Mouse (Mus musculus) telencephalon, adult 2 months (tissue): Measurements from ENCODE around the gene Atf6b.
A peak's percentile ranks its signal among the peaks of the same experiment; 100 is the strongest.

Experiments used
- DNase-seq: peaks from one replicate; pipeline ENCODE4 v3.0.0-alpha.2; 2011; ENCODE audit warnings: low read depth, low spot score

The Atf6b gene

GRCm38 (mm10) chr17:34646906-34647787 is at the start of gene Atf6b:
Gene Atf6b, plus strand, starts transcription at chr17:34647146.
- peak; percentile 99 for DNase-seq

DNA sequence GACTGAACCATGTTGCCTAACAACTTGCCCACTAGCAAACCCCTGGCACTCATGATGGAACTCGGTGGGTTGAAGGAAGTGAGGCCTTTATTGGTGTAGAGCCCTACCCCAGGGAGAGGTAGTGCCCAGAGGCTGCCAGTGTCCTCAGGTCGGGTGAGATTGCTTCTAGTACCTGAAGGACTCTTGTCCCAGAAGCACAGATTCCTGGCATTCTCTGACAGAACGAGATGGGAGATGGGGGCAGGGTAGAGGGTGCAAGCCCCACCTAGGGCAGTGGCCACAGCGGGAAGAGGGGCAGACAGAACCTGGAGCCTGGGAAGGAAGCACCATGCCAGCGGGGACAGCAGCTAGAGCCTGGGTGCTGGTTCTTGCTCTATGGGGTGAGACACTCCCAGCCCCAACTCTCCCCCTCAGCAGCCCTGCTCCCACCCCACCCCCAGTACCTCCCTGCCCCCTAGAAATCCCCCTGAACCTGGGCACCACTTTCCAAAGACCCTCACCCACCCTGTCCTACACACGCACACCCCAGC is 49.3 kb upstream of the Atf6b start, which contains the start of gene Ager:
TSS of gene Ager (plus strand) at position 297 of the 530 bp plus-strand sequence.
- no peak for DNase-seq

DNA sequence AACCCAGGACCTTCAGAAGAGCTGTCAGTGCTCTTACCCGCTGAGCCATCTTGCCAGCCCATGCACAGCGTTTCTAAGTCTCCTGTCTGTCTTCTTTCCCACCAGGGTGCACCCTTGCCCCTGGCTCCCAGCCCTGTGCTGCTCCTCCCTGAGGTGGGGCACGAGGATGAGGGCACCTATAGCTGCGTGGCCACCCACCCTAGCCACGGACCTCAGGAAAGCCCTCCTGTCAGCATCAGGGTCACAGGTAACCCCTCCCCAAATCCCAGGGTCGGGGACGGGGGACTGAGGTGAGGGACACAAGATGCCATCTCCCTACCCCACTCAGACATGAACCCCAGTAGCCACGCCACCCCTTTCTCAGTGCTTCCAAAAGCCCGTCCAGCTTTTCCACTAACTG is 47.1 kb upstream of the Atf6b start:
- DNase-seq, result no peak

GRCm38 (mm10) chr17:34601796-34602195 is 45.1 kb upstream of the Atf6b start:
- no peak for DNase-seq

DNA sequence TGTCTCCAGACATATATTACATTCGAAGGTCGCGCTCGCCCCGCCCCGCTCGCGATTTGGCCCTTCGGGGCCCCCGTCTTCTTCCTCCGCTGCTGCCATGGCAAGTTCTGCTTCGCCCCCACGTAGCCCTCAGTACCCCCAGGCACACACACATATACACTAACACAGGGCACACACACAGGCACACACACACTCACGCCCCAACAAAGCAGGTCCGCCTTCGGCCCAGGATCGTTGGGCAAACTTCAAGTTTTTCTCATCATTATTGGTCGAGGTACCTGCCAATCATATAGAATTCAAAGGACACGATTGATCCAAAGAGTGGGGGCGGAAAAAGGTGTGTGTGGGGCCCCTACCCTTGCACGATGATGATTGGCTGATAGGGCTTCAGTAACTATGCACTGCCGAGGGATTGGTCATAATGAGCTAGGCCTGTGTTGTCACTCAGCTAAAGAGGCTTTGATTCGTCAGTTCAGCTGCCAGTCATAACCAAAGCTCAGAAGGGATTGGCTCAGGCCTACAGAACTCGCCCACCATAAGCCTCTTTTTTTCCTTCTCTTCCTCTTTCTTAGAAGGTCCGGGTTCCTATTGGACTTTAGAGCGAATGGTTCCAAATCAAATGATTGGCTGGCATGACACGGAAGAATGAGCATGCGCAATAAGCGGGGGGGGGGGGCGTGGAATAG is 43.4 kb upstream of the Atf6b start, which contains the start of gene Rnf5:
TSS of gene Rnf5 (minus strand) at position 316 of the 686 bp plus-strand sequence.
- peak; percentile 100 for DNase-seq

DNA sequence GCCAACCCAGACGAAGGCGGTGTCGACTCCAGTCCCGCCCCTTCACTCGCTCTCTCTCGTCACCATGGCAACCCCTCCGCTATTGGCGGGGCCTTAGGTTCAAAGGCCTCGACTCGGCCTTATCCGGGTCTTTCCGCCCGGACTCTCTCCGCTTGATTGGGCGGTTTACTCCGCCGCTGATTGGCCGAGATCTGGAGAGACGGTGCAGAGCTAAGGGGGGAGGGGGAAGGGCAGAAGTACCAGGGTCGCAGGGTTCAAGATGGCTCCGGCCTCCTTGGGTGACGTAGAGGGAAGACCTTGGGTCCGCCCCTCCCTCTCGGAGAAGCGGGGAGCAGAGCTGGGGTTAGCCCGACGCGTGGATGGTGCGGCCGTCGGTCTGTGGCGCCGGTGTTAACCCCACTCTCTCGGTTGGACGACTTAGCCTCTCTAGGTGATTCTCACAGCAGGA is 42.9 kb upstream of the Atf6b start, which contains the start of gene Agpat1:
TSS of gene Agpat1 (plus strand) at position 202 of the 448 bp plus-strand sequence.
- no peak for DNase-seq

DNA sequence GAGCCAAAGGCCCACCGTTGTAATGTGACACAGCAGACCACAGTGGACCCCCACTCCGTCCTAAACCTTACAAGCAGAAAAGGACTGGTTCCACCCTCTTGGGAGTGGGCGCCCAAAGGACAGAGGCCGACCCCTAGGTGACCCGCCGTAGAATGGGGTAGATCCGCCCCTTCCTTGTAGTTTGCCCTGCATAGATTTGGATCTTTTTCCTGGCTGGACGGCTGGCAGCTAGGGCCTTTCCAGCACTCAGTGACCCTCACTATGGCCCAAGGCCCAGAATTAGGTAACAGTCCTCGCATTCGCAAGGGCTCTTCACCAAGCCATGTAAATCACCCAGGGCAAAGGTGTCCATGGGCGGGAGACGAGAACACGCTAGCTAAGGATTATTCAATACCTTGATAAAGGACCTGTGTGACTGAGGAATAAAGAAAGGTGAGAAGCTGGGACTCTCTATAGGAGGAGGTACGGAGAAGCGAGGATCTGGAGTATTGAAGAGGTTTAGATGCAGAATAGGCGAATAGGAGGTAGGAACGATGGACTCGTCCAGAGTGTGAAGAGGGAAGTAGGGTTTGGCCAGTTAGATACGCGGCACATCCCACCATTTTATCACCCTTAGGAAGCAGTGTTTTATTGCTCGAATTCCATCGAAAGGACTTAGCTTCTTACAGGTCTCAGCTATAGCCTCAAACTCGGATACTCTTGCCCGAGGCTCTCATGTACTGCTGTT is 42.3 kb upstream of the Atf6b start:
- DNase-seq, result no peak

- DNase-seq, result peak; percentile 93
Observed at GRCm38 (mm10) chr17:34605609-34606008, 41.3 kb upstream of the Atf6b start.

- no peak for DNase-seq
Observed at GRCm38 (mm10) chr17:34606186-34607039, 40.5 kb upstream of the Atf6b start.

GRCm38 (mm10) chr17:34607997-34608396 is 38.9 kb upstream of the Atf6b start:
- no peak for DNase-seq

DNA sequence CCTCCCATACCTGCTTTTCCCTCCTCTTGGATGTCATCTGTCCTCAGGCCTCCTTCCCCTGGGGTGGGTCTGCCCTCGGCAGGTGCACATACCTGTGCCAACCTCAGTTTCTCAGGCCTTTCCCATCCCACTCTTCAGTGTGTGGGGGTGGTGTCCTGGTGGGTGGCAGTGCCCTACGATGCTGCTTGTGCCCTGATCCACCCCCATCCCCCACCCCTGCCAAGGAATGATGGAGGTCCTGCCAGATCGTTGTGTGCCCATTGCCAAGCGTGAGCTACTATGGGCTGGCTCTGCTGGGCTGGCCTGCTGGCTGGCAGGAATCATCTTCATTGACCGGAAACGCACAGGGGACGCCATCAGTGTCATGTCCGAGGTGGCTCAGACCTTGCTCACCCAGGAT is 35.9 kb upstream of the Atf6b start:
- DNase-seq, result no peak

DNA sequence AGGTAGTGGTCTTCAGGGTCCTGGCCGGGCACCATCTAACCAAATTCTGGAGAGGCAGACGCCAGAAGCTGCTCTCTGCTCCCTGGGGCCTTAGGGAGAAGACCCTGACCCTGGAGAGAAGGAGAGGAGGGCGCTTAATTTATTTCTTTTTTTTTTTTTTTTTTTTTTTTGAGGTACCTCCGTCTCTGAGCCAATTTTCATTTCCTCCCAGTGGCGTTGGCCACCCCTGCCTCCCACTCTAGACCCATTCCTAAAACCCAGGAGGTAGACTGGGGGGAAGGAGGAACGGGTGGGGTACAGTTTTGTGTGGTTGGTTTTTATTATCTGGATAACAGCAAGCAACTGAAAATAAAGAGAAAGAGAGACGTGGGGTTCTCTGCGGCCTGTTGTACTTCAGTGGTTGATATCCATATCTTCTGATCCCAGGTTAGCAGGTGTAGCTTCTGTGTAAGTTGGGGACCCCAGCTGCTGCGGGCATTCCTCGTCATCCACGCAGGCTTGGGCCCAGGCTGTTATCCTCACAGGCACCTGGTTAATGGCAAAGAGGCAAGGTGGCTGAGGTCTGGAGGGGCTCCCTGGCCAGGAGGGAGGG is 33.8 kb upstream of the Atf6b start:
- no peak for DNase-seq

GRCm38 (mm10) chr17:34613830-34614229 is 33.1 kb upstream of the Atf6b start:
- no peak for DNase-seq

DNA sequence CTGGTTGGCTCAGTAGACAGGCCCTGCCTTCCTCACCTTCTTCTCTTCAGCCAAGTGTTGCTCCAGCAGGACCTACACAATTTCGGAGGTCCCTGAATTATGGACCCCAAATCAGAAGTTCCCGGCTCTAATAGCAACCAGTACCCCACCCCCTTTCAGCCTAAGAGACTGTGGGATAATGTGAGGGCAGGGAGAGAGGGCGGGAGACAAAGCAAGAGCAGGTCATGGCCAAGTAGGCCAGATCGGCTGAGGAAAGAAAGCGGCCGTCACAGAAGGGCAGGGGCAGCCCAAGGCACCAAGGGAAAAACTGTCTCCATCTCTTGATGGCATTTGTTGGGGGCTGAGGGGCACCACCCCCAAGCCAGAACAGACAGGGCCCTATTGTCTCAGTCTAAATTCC is 31.1 kb upstream of the Atf6b start, which contains the start of gene Egfl8:
TSS of gene Egfl8 (minus strand) at position 101 of the 400 bp plus-strand sequence.
- no peak for DNase-seq

DNA sequence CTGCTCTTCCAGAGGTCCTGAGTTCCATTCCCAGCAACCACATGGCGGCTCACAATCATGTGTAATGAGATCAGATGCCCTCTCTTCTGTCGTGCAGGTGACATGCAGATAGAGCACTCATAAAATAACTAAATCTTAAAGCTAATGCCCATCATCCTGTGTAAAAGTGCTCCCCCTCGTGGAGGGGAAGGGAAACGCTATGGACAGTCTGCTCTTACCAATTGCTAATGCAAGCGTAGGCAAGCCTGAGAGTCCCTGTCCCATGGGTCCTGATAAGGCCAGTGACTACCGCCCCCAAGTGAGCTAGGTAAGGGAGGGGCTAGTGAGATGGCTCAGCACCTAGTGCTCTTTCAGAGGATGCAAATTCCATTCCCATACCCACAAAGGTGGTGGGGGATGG is 27.9 kb upstream of the Atf6b start:
- DNase-seq, result no peak

DNA sequence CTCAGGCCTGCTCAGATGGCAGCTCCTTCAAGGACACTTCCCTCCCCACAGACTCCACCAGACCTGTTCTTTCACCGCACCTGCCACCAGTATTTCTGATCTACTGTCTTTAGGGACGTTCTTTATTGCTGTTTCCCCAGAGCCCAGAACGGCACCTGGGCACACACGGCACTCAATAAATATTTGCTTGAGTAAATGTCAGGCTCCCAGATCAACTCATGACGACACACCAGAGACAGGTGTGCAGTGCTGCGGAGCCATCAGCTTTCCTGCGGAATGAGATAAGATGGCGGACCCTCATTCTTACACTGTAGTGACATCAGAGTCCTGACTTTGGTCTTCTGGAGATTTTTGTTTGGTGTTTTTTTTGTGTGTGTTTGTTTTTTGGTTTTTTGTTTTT is 25.9 kb upstream of the Atf6b start:
- no peak for DNase-seq

DNA sequence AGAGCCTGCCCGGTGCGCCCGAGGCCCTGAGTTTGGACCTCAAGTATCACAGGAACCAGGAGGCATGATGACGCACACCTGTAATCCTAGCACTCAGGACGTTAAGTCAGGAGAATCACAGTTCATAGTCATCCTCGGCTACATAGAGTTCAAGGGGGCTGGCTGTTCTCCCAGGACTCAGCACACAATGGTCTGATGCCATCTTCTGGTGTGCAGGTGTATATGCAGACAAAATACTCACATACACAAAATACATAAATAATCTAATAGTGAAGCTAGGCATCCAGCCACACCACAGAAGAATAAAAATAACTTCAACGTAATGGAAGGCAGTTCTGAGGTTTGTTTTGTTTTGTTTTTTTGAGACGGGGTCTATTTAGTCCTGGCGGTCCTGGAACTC is 23.8 kb upstream of the Atf6b start:
- DNase-seq, result no peak

DNA sequence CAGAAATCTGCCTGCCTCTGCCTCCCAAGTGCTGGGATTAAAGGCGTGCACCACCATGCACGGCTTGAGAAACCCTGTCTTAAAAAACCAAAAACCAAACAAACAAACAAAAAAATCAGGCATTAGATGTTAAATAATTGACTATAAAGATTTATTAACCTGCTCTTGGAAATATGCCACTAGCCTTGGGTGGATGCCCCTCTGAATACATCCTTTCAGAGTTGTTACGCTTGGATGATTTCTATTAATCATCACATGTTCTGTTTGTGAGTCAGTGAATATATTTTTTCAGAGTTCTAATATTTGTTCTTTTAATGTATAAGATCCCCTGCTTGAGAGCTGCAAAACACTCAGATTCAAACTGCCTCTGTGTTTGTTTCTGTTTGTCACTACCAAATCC is 22.0 kb upstream of the Atf6b start:
- no peak for DNase-seq

DNA sequence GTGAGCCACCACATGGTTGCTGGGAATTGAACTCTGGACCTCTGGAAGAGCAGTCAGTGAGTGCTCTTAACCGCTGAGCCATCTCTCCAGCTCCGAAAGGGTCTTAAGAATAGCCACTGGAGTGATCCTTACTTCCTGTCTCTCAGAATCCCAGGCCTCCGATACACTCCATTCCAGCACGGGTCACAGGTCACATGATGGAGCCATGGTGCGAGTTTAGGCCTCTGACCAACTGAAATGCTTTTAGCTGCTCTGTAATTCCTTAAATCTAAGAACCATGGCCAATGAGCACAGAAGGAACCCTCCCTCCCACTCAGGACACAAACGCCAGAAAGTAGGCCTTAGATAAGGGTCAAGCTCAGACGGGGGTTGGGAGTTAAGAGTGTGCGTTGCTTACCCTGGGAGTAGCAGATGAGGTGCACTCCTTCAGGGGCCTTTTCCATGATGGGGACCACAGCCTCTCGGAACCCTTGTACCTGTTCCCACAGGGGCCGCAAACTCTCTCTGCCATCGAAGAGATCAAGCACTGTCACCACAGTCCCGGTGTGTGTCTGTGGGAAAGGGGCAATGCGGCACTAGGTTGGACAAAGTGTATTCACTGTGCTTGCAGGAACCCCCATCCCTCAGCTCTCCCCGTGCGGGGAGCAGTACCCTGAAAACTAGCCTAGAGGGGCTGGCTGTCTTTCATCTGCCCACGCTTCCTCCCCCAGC is 20.7 kb upstream of the Atf6b start:
- no peak for DNase-seq

GRCm38 (mm10) chr17:34626773-34627092 is 20.2 kb upstream of the Atf6b start:
- no peak for DNase-seq
